Mouse (Mus musculus) layer of hippocampus, postnatal 14 days (tissue): Measurements from ENCODE around the gene Dlgap1. TPM values are rescaled to one million over a fixed set of nuclear protein-coding genes. Genes with fewer than 3 reads are reported as not detected.

Experiments used
- DNase-seq, 2 experiments: peaks; one replicate each; pipeline ENCODE4 v3.0.0; 2021 to 2022; ENCODE audit warnings: low spot score in 2 of 2, mixed read lengths in 1 of 2
- total RNA-seq, 2 experiments: library from RNA; stranded (reverse); gene quantifications; 2 replicates each; pipeline ENCODE4 v1.2.3; 2021

Dlgap1 gene
- total RNA-seq, 2 experiments from 2014 or later, result 370 to 411 TPM

- DNase-seq, result no peak
Measured at GRCm38 (mm10) chr17:70713470-70713869, 744.6 kb downstream of the Dlgap1 start.

- DNase-seq, result no peak
Measured at GRCm38 (mm10) chr17:70719684-70720324, 750.9 kb downstream of the Dlgap1 start.

- DNase-seq, result no peak
Measured at GRCm38 (mm10) chr17:70720766-70721165, 751.9 kb downstream of the Dlgap1 start.

DNA sequence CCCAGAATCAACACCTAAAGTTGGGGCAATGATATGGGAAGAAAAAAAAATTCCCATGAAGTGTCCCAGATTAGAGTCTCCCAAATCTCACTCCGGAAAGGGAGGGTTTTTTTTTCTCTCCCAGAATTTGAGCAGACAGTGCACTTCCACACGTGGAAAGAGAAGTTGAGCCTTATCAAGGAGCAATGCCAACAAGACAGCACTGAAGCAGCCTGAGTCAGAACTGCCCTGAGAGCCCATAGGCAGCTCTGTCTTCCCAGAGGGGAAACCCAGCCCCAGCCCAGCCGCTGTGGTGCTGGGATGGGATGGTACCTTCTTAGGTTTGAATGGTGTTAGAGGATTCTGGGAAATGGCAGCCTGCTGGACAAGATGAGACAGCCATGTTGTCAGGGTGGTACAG, 753.3 kb downstream of the Dlgap1 start:
- no peak for DNase-seq

DNA sequence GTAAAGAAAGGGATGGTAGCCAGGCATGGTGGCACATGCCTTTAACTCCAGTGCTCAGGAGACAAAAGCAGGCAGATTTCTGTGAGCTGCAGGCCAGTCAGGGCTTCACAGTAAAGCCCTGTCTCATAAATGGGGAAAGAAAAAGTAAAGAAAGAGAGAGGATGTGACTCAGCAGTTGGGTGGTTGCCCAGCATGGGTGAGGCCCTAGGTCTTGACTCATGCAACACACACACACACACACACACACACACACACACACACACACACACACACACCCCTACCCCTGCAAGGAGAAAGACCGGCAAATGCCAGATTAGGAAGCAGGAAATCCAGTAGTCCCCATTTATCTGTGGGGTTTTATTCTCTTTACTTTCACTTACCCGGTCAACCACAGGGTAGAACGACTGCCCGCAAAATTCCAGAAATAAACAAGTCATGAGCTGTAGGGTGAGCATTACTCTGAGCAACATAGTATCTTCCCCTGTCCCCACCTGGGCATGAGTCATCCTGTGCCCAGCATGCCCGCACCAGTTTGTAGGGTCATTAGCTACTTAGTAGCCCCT, 759.9 kb downstream of the Dlgap1 start:
- DNase-seq, result no peak

- no peak for DNase-seq
Measured at GRCm38 (mm10) chr17:70734728-70735127, 765.9 kb downstream of the Dlgap1 start.

DNA sequence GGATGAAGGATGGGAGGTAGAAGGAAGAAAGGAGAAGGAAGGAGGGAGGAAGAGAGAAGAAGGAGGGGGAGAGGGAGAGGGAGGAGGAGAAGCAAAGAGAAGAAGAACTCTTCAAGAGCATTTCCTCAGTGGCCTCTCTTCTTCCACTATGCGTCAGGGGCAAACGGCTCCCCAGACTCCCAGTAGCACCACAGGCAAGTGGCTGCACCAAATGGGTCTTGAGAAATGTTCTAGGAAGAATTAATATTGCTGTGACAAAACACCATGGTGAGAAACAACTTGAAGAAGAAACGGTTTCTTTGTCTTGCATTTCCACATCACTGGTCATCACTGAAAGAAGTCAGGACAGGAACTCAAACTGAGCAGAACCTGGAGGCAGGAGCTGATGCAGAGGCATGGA, 766.5 kb downstream of the Dlgap1 start:
- DNase-seq, result no peak

- peak; percentile 41 to 60 for DNase-seq
Measured at GRCm38 (mm10) chr17:70737424-70737823, 768.6 kb downstream of the Dlgap1 start.

DNA sequence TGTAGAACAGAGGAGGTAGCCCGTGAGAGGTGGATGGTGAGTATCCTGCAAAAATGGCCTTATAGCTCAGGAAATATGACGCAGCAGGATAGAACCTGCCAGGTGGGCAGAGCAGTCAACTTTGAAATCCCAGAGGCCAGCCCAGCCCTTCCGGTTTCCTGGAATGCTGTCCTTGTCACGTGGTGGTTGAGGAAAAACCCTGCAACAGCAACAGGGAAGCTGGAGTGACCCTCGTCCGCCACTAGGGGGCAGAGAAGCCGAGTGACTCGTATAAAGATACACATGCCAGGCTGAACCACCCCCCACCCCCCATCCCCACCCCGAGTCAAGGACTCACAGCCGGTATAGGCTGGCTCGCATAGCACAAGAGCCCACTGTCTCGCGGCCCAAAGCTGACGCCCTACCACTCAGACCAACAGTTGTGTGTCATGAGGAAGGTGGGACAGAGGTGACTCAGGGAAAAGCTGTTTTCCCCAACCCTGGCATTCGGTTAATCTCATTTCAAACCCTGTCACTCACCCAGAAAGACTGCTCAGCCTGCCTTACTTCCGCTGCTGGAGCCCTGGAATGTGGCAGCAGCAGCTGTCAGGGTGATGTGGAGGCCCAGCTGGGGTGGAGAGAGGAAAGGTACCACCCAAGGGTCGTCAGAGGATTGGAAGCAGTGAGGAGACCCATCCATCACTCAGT, 769.4 kb downstream of the Dlgap1 start:
- peak; percentile 61 to 76 for DNase-seq

DNA sequence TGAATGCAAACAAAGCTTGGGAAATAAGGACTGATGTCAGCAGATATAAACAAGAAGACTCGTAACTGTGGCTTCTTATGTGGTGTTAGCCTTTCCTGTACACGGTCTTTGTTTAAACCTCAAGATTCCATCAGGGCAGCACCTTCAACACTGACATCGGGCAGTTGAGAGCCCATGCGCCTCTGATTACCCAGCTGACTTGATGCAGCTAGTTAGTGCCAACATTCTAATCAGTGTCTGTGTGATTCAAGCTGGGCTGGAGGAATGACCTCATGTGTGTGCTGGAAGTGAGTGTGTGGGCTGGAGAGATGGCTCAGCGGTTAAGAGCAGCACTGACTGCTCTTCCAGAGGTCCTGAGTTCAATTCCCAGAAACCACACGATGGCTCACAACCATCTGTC, 770.5 kb downstream of the Dlgap1 start:
- no peak for DNase-seq

DNA sequence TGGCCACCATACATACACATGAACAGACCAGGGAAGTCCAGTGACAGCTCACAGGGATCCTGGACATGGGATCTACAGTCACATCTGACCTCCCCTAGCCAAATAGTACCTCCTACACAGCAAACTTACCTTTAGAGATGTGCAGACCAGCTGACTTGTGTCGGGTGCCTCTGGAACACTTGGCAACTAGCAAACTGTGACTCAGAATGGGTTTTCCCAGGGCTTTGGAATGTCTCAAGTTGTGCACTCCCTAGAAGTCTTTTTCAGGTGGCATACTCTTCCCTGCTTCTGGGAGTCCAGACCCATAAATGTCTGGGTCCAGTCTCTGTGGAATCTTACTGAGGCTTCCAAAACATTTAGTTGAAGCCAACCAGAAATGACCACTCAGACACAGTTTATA, 772.8 kb downstream of the Dlgap1 start:
- no peak for DNase-seq

DNA sequence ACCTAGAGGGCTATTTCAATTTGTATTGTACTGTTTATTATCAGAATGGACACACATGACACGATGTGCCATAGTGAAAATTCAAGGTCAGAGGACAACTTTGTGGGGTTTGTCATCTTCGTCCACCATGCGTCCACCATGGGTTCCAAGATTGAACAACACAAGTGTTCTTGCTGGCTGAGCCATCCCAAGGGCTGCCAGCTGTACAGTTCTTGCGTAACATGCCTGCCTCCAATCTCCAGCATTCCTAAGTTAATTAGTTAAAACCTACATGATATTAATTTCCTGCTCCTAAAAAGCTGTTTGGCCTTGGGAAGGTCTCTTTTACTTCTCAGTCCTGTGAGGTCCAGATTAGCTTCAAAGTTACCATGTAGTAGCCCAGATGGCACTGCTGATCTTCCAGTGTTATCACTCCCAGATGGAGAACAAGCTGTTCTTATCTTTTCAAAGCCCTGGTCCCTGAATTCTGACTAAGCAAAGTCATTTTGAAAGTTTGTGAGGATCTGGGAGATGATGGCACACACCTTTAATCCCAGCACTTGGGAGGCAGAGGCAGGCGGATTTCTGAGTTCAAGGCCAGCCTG, 775.8 kb downstream of the Dlgap1 start:
- no peak for DNase-seq

- no peak for DNase-seq
Measured at GRCm38 (mm10) chr17:70745385-70745784, 776.5 kb downstream of the Dlgap1 start.

- no peak for DNase-seq
Measured at GRCm38 (mm10) chr17:70746379-70747079, 777.7 kb downstream of the Dlgap1 start.

GRCm38 (mm10) chr17:70747731-70748475, 779.0 kb downstream of the Dlgap1 start:
- DNase-seq, result no peak

- no peak for DNase-seq
Measured at GRCm38 (mm10) chr17:70748476-70748830, 779.6 kb downstream of the Dlgap1 start.

- DNase-seq, result no peak
Measured at GRCm38 (mm10) chr17:70748964-70749650, 780.2 kb downstream of the Dlgap1 start.

- no peak for DNase-seq
Measured at GRCm38 (mm10) chr17:70750236-70751160, 781.6 kb downstream of the Dlgap1 start.

- no peak for DNase-seq
Measured at GRCm38 (mm10) chr17:70751161-70751651, 782.3 kb downstream of the Dlgap1 start.
